Mouse (Mus musculus): ENCODE measurements at regions not wholly inside any gene's neighbourhood (a gene's known extent, or its start where the extent isn't known, plus 50 kb on each side); places are given as distances from the start of the nearest gene placed in this dataset.

DNA sequence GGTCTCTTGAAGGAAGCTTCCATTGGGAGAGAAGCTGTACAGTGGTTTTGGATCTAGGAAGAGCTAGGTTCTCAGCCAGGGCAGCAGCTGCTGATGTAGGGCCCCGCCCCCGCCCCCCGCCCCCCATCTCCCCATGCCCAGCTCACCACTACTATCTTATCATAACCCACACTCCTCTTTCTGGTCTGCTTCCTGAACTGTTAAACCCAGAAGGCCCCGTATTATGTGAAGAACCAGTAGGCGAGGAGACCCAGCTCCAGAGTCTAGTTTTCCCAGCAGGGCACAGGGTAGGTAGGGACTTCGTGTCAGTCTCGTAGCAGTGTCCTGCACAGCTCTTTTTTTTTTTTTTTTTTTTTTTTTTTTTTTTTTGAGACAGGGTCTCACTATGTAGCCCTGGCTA lies 75.5 kb upstream of the Klf13 start:
- no peak for TF ChIP-seq POLR2A (IDR thresholded peaks at IDR 0.05; ENCODE audit: borderline replicate concordance, extremely low read depth, insufficient read depth, insufficient read length)
- no peak overlapping the region for H3K4me2 ChIP-seq (replicated peaks; ENCODE audit: low read depth, low read length, severe bottlenecking)
- H3K4me3 ChIP-seq (replicated peaks; ENCODE audit: low read length), result no peak overlapping the region
- no peak overlapping the region for H3K9ac ChIP-seq (ENCODE audit: low read depth, low read length, severe bottlenecking)
- no peaks in the 10 kb centered on the region for H3K36me3 ChIP-seq (ENCODE audit: control insufficient read depth, insufficient read depth, low read length)
- H3K9me3 ChIP-seq (ENCODE audit: control insufficient read depth, low read length), result no peaks in the 10 kb centered on the region
- no peak for DNase-seq (ENCODE audit: low spot score)
- no peaks in the 10 kb centered on the region for H3K4me1 ChIP-seq (ENCODE audit: control insufficient read depth, insufficient read depth, low read length)
- no peak overlapping the region for H3K27ac ChIP-seq (replicated peaks; ENCODE audit: low read depth, low read length)
- no peaks in the 10 kb centered on the region for H3K27me3 ChIP-seq (ENCODE audit: control insufficient read depth, insufficient read depth, low read length)
- WGBS, result 81% methylated on average over 7 of the region's 7 CpGs
- no peak for ATAC-seq (ENCODE audit: low FRiP score, low read depth)

GRCm38 (mm10) chr7:64013023-64013547 lies 74.4 kb upstream of the Klf13 start:
- no peak overlapping the region for H3K9ac ChIP-seq (ENCODE audit: low read depth, low read length, severe bottlenecking)
- no peak for ATAC-seq (ENCODE audit: low FRiP score, low read depth)
- no peak overlapping the region for H3K27ac ChIP-seq (replicated peaks; ENCODE audit: low read depth, low read length)
- H3K36me3 ChIP-seq (ENCODE audit: control insufficient read depth, insufficient read depth, low read length), result no peaks in the 10 kb centered on the region
- H3K27me3 ChIP-seq (ENCODE audit: control insufficient read depth, insufficient read depth, low read length), result no peaks in the 10 kb centered on the region
- no peaks in the 10 kb centered on the region for H3K9me3 ChIP-seq (ENCODE audit: control insufficient read depth, low read length)
- WGBS, result 77% methylated on average over 5 of the region's 5 CpGs
- DNase-seq (ENCODE audit: low spot score), result no peak
- no peak overlapping the region for H3K4me3 ChIP-seq (replicated peaks; ENCODE audit: low read length)
- H3K4me2 ChIP-seq (replicated peaks; ENCODE audit: low read depth, low read length, severe bottlenecking), result no peak overlapping the region
- H3K4me1 ChIP-seq (ENCODE audit: control insufficient read depth, insufficient read depth, low read length), result no peaks in the 10 kb centered on the region
- no peak for TF ChIP-seq POLR2A (IDR thresholded peaks at IDR 0.05; ENCODE audit: borderline replicate concordance, extremely low read depth, insufficient read depth, insufficient read length)

- Histone ChIP-seq H3K27ac (replicated peaks; ENCODE audit: low read depth, low read length) (no peak overlapping the region), H3K9me3 (ENCODE audit: control insufficient read depth, low read length) (no peaks in the 10 kb centered on the region), H3K4me2 (replicated peaks; ENCODE audit: low read depth, low read length, severe bottlenecking) (no peak overlapping the region), H3K36me3 (ENCODE audit: control insufficient read depth, insufficient read depth, low read length) (no peaks in the 10 kb centered on the region), H3K4me1 (ENCODE audit: control insufficient read depth, insufficient read depth, low read length) (no peaks in the 10 kb centered on the region), H3K9ac (ENCODE audit: low read depth, low read length, severe bottlenecking) (no peak overlapping the region), H3K27me3 (ENCODE audit: control insufficient read depth, insufficient read depth, low read length) (no peaks in the 10 kb centered on the region), H3K4me3 (replicated peaks; ENCODE audit: low read length) (no peak overlapping the region)
- ATAC-seq (ENCODE audit: low FRiP score, low read depth) (no peak), DNase-seq (ENCODE audit: low spot score) (no peak)
- WGBS, result 85% methylated on average over 8 of the region's 8 CpGs
- no peak for TF ChIP-seq POLR2A (IDR thresholded peaks at IDR 0.05; ENCODE audit: borderline replicate concordance, extremely low read depth, insufficient read depth, insufficient read length)
These were observed 73.5 kb upstream of the Klf13 start for GRCm38 (mm10) chr7:64012268-64012601.

DNA sequence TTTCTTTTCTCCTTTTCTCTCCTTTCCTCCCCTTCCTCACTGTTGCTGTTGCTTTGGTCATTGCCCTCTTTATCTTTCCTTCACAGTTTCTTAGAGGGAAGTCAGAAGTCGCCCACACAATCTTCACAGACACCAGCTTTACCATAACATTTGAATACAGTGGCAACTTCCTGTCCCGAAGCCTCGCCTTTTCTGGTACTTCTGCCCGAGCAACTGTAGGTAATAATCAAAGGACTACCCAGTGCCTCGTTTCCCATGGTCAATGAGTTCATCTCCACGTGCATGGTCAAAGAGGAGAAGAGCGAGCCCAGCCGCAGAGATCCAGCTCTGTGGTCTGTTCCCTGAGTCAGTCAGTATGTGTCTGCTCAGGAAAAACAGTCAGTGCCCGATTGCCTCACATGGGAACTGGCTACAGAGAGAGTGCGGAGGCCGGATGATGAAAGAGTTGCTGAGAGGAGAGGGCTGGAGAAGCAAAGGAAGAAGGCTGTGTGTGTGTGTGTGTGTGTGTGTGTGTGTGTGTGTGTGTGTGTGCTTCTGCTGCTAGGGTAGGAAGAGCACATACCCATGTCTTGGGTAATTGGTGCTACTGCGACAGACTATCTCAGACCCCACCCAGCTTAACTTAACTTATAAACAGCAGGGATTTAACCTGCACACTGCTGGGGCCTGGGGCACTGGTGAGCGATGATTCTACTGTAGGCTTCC lies 73.0 kb upstream of the Klf13 start:
- H3K36me3 ChIP-seq (ENCODE audit: control insufficient read depth, insufficient read depth, low read length), result no peaks in the 10 kb centered on the region
- no peak overlapping the region for H3K4me3 ChIP-seq (replicated peaks; ENCODE audit: low read length)
- H3K4me1 ChIP-seq (ENCODE audit: control insufficient read depth, insufficient read depth, low read length), result no peaks in the 10 kb centered on the region
- ATAC-seq (ENCODE audit: low FRiP score, low read depth) (no peak), DNase-seq (ENCODE audit: low spot score) (no peak)
- 67% methylated on average over 13 of the region's 13 CpGs for WGBS
- no peak overlapping the region for H3K9ac ChIP-seq (ENCODE audit: low read depth, low read length, severe bottlenecking)
- no peak overlapping the region for H3K4me2 ChIP-seq (replicated peaks; ENCODE audit: low read depth, low read length, severe bottlenecking)
- no peak overlapping the region for H3K27ac ChIP-seq (replicated peaks; ENCODE audit: low read depth, low read length)
- no peaks in the 10 kb centered on the region for H3K27me3 ChIP-seq (ENCODE audit: control insufficient read depth, insufficient read depth, low read length)
- no peak for TF ChIP-seq POLR2A (IDR thresholded peaks at IDR 0.05; ENCODE audit: borderline replicate concordance, extremely low read depth, insufficient read depth, insufficient read length)
- H3K9me3 ChIP-seq (ENCODE audit: control insufficient read depth, low read length), result no peaks in the 10 kb centered on the region

GRCm38 (mm10) chr7:64010640-64011039 lies 71.9 kb upstream of the Klf13 start:
- ATAC-seq (ENCODE audit: low FRiP score, low read depth) (no peak), DNase-seq (ENCODE audit: low spot score) (no peak)
- 70% methylated on average over 3 of the region's 3 CpGs for WGBS
- H3K4me1 ChIP-seq (ENCODE audit: control insufficient read depth, insufficient read depth, low read length), result no peaks in the 10 kb centered on the region
- H3K9me3 ChIP-seq (ENCODE audit: control insufficient read depth, low read length), result no peaks in the 10 kb centered on the region
- no peak overlapping the region for H3K4me3 ChIP-seq (replicated peaks; ENCODE audit: low read length)
- H3K36me3 ChIP-seq (ENCODE audit: control insufficient read depth, insufficient read depth, low read length), result no peaks in the 10 kb centered on the region
- no peak for TF ChIP-seq POLR2A (IDR thresholded peaks at IDR 0.05; ENCODE audit: borderline replicate concordance, extremely low read depth, insufficient read depth, insufficient read length)
- H3K9ac ChIP-seq (ENCODE audit: low read depth, low read length, severe bottlenecking), result no peak overlapping the region
- H3K4me2 ChIP-seq (replicated peaks; ENCODE audit: low read depth, low read length, severe bottlenecking), result no peak overlapping the region
- no peak overlapping the region for H3K27ac ChIP-seq (replicated peaks; ENCODE audit: low read depth, low read length)
- H3K27me3 ChIP-seq (ENCODE audit: control insufficient read depth, insufficient read depth, low read length), result no peaks in the 10 kb centered on the region
